ENCODE assay signal across 8 mouse cellular contexts in the genomic region with DNA sequence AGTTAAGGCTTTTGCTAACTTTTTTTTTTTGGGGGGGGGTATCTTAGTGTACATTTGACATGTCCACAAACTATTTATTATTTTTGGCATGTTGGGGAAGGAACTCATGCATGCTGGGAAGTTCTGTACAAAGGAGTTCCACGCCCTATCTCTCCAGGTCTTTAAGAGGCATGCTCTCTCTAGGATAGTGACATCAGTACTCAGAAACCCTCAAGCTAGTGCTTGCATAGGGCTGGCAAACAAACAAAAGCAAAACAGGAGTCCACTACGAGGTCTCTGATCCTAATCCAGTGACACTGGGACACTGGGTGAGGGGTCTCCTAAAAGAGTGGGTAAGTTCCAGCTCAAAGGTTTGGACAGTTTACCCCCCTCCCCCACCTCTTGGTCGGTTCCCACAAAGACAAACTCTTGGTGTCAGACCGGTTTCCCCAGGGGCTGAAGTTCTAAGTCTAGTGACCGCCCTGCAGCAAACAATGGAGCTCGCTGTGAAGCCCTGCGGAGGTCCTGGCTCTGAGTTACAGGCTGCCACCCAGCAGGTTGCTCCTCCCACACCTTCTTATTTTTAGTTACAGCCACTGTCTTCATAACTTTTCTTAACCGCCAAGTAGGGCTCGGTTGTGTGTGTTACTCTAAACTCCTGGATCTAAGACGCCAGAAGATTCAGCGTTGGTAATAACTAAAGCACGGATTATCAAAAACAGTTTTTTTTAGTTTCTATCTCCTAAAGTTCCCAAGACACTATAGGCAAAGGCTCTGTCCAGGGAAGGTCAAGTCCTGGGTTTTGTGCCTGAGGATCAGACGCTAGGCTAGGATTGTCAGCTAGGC. TPM values are rescaled to one million over a fixed set of nuclear protein-coding genes. Genes with fewer than 3 reads are reported as not detected.
DNase-seq lines count a peak whose midpoint lies in the region; ATAC-seq lines count a peak whose summit lies in the region.

No protein-coding gene starts in this region.

- ATAC-seq in embryonic facial prominence, embryonic 14.5 days (ENCODE audit: low read depth): no peak
- no peak for ATAC-seq in heart, embryonic 13.5 days (ENCODE audit: extremely low read depth, insufficient number of reproducible peaks, low FRiP score, low TSS enrichment)
- ATAC-seq in kidney, embryonic 15.5 days (replicated peaks; ENCODE audit: low FRiP score): peak; percentile 19

- H3K9me3 ChIP-seq in embryonic facial prominence, embryonic 14.5 days (ENCODE audit: control insufficient read depth, low read length): no peaks in the 10 kb centered on the region
- H3K9me3 ChIP-seq in heart, embryonic 13.5 days: no peaks in the 10 kb centered on the region
- no peaks in the 10 kb centered on the region for H3K9me3 ChIP-seq in kidney, embryonic 15.5 days (replicated peaks)

- WGBS in embryonic facial prominence, embryonic 14.5 days: 9% methylated on average over 13 of the region's 13 CpGs
- 5% methylated on average over 13 of the region's 13 CpGs for WGBS in heart, embryonic 13.5 days
- WGBS in kidney, embryonic 15.5 days: 8% methylated on average over 13 of the region's 13 CpGs

- peak; percentile 43 to 59 for DNase-seq in urinary bladder, adult 18-20 months (ENCODE audit: low spot score in 2 of 2)
- DNase-seq in urinary bladder, postnatal 10 days (ENCODE audit: low spot score): no peak
- DNase-seq in embryonic facial prominence, embryonic 14.5 days (ENCODE audit: low spot score): peak; percentile 77
- DNase-seq in lung, postnatal 14 days: peak; percentile 50
- peak; percentile 23 to 26 for DNase-seq in spleen, adult 18-20 months
- DNase-seq in left cerebral cortex, adult 9 months (ENCODE audit: low spot score in 2 of 2): no peak

- H3K36me3 ChIP-seq in embryonic facial prominence, embryonic 14.5 days (ENCODE audit: control insufficient read depth, insufficient read depth, low read length): no peaks in the 10 kb centered on the region
- no peaks in the 10 kb centered on the region for H3K36me3 ChIP-seq in heart, embryonic 13.5 days
- no peaks in the 10 kb centered on the region for H3K36me3 ChIP-seq in kidney, embryonic 15.5 days

- peaks cover 18% of the 10 kb centered on the region for H3K4me1 ChIP-seq in embryonic facial prominence, embryonic 14.5 days (ENCODE audit: control insufficient read depth, insufficient read depth, low read length)
- peaks cover 33% of the 10 kb centered on the region for H3K4me1 ChIP-seq in heart, embryonic 13.5 days
- peaks cover 24% of the 10 kb centered on the region for H3K4me1 ChIP-seq in kidney, embryonic 15.5 days

- H3K4me2 ChIP-seq in embryonic facial prominence, embryonic 14.5 days (ENCODE audit: low read depth, low read length): peak overlapping the region; percentile 94
- peak overlapping the region; percentile 95 for H3K4me2 ChIP-seq in heart, embryonic 13.5 days
- peak overlapping the region; percentile 92 for H3K4me2 ChIP-seq in kidney, embryonic 15.5 days

- peak overlapping the region; percentile 84 for H3K9ac ChIP-seq in embryonic facial prominence, embryonic 14.5 days (ENCODE audit: low read depth, low read length)
- peak overlapping the region; percentile 91 for H3K9ac ChIP-seq in heart, embryonic 13.5 days
- peak overlapping the region; percentile 79 for H3K9ac ChIP-seq in kidney, embryonic 15.5 days

- peak overlapping the region; percentile 83 for H3K4me3 ChIP-seq in embryonic facial prominence, embryonic 14.5 days (ENCODE audit: low read depth, low read length)
- H3K4me3 ChIP-seq in heart, embryonic 13.5 days: peak overlapping the region; percentile 89
- peak overlapping the region; percentile 65 for H3K4me3 ChIP-seq in kidney, embryonic 15.5 days (replicated peaks)

- no peaks in the 10 kb centered on the region for H3K27me3 ChIP-seq in embryonic facial prominence, embryonic 14.5 days (replicated peaks; ENCODE audit: control insufficient read depth, insufficient read depth, low read length)
- no peaks in the 10 kb centered on the region for H3K27me3 ChIP-seq in heart, embryonic 13.5 days (replicated peaks)
- H3K27me3 ChIP-seq in kidney, embryonic 15.5 days: no peaks in the 10 kb centered on the region

- H3K27ac ChIP-seq in embryonic facial prominence, embryonic 14.5 days (replicated peaks; ENCODE audit: low read depth, low read length): peak overlapping the region; percentile 89
- H3K27ac ChIP-seq in heart, embryonic 13.5 days (replicated peaks): peak overlapping the region; percentile 97
- peak overlapping the region; percentile 96 for H3K27ac ChIP-seq in kidney, embryonic 15.5 days

RNA-seq across cellular contexts. Expression of gene Serinc5, which starts 1.2 kb away (rescaled TPM):
- 19.8 and 20.0 TPM in 2 replicates for polyA plus RNA-seq in embryonic facial prominence, embryonic 14.5 days (2014; fragmentation: Nextera tagmentation; extraction: Ambion mirVana)
- polyA plus RNA-seq in heart, embryonic 13.5 days (2015; fragmentation: Nextera tagmentation; extraction: Ambion mirVana): 9.4 and 10.4 TPM in 2 replicates
- 16.5 and 16.8 TPM in 2 replicates for polyA plus RNA-seq in kidney, embryonic 15.5 days (2015; fragmentation: Nextera tagmentation; extraction: Ambion mirVana)

RNA-seq across cellular contexts. Expression of gene Spz1, which starts 33.7 kb away (rescaled TPM):
- polyA plus RNA-seq in embryonic facial prominence, embryonic 14.5 days (2014; fragmentation: Nextera tagmentation; extraction: Ambion mirVana): not detected in 2 replicates
- polyA plus RNA-seq in heart, embryonic 13.5 days (2015; fragmentation: Nextera tagmentation; extraction: Ambion mirVana): not detected in 2 replicates
- not detected in 2 replicates for polyA plus RNA-seq in kidney, embryonic 15.5 days (2015; fragmentation: Nextera tagmentation; extraction: Ambion mirVana)

Comparison
In these comparisons a context has a peak if more than half of its experiments do, and no peak if none do; other contexts are left out.
1. DNase-seq: peak in urinary bladder, adult 18-20 months (2 of 2), embryonic facial prominence, embryonic 14.5 days (single experiment), lung, postnatal 14 days (single experiment) and spleen, adult 18-20 months (2 of 2); none in urinary bladder, postnatal 10 days (single experiment) and left cerebral cortex, adult 9 months (0 of 2).
2. Peak in every context shown above with its lines, with median percentiles within 50 percentile points of each other: H3K27ac ChIP-seq, H3K4me2 ChIP-seq, H3K4me3 ChIP-seq and H3K9ac ChIP-seq.